Mouse (Mus musculus) bone marrow, adult 2 months (tissue): Measurements from ENCODE around the gene Tctn1.

Experiments
- CTCF ChIP-seq: fragments of 200-500 bp; IDR thresholded peaks from 2 replicates; pipeline ENCODE4 v1.5.1; 2011; ENCODE audit warnings: low read length, control low read depth; ENCODE audit not compliant: control insufficient read depth, insufficient read depth
- POLR2A ChIP-seq: fragments of 200-500 bp; IDR thresholded peaks from 2 replicates; pipeline ENCODE4 v1.6.1; 2011; ENCODE audit warnings: low read depth, mild to moderate bottlenecking, control low read depth, low read length, borderline replicate concordance; ENCODE audit not compliant: control insufficient read depth

DNA sequence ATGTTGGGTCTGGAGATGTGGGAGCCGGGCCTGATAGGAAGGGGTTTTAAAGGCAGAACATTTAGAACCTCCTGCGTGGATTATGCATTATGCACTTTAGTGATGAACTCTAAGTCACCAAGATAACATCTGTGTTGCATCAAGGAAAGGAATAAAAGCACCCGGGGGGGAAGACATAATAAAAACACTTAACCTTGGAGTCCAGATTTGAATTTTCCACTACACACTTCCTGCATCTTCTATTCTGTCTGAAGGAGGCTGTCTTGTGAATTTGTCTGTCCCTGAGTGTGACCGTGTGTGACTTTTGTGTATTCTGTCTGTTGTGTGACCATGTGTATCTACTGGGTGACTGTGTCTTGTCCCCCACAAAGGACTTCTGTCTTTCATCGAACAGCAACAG lies 32.3 kb downstream of the Tctn1 start:
- TF ChIP-seq CTCF (no peak), POLR2A (no peak)
